ENCODE assay signal across 11 mouse cellular contexts in genomic region chr12:86556796-86557517, GRCm38 (mm10).
DNase-seq lines count a peak whose midpoint lies in the region; ATAC-seq and TF ChIP-seq lines count a peak whose summit lies in the region.
"Had no signal": no experiment of that assay in that cellular context is flagged by ENCODE, and none has a peak within 500 bp of the region (broad histone marks: within the 10 kb centered on the region; RNA-seq: fewer than 3 reads in every experiment).

No protein-coding gene starts in this region.

- H3K4me3 ChIP-seq in liver, embryonic 13.5 days (replicated peaks), result no peak overlapping the region
- H3K4me3 ChIP-seq in liver, embryonic 12.5 days, result no peak overlapping the region
- no peak overlapping the region for H3K4me3 ChIP-seq in CH12.LX (replicated peaks in 1 of 3; ENCODE audit: low read depth in 2 of 3, low read length in 2 of 3, poor library complexity in 1 of 3)
- H3K4me3 ChIP-seq: hindbrain, embryonic 15.5 days; liver, embryonic 15.5 days; neural tube, embryonic 13.5 days had no signal

- no peak overlapping the region for H3K4me2 ChIP-seq in liver, embryonic 13.5 days
- H3K4me2 ChIP-seq in liver, embryonic 12.5 days, result no peak overlapping the region
- no peak overlapping the region for H3K4me2 ChIP-seq in CH12.LX (ENCODE audit: insufficient read depth, low read depth, poor library complexity, severe bottlenecking)
- H3K4me2 ChIP-seq: hindbrain, embryonic 15.5 days; liver, embryonic 15.5 days; neural tube, embryonic 13.5 days had no signal

- TF ChIP-seq CTCF in CH12.LX (conservative IDR thresholded peaks at IDR 0.05 in 1 of 2, IDR thresholded peaks at IDR 0.05 in 1 of 2; ENCODE audit: low read depth in 2 of 2, low read length in 2 of 2), result no peak

- ATAC-seq in liver, embryonic 13.5 days (ENCODE audit: low read depth), result no peak
- no peak for ATAC-seq in liver, embryonic 12.5 days
- peak; percentile 22 to 68; a peak in 3 of 4 replicates for ATAC-seq in hematopoietic stem cell, adult 5-6 weeks (replicated peaks in 1 of 2; ENCODE audit: insufficient read depth in 1 of 2, low FRiP score in 2 of 2, low TSS enrichment in 1 of 2, low read depth in 1 of 2, poor library complexity in 2 of 2, severe bottlenecking in 2 of 2)

- TF ChIP-seq RAD21 in CH12.LX (IDR thresholded peaks at IDR 0.05; ENCODE audit: low read depth, low read length), result no peak

- DNase-seq in liver, embryonic 13.5 days, result peak; percentile 2
- peak; percentile 88 for DNase-seq in CH12.LX (ENCODE audit: extremely low read depth)
- peak; percentile 54 for DNase-seq in WW6 (ENCODE audit: low read depth, low spot score)
- no peak for DNase-seq in cerebellum, adult 8-10 months
- no peak for DNase-seq in frontal cortex, postnatal 36 days (ENCODE audit: low spot score in 2 of 2)
- DNase-seq: cerebellum, postnatal 14 days had no signal

- H3K9me3 ChIP-seq in liver, embryonic 13.5 days (replicated peaks), result no peaks in the 10 kb centered on the region
- H3K9me3 ChIP-seq in liver, embryonic 12.5 days (replicated peaks), result no peaks in the 10 kb centered on the region
- H3K9me3 ChIP-seq in CH12.LX (replicated peaks; ENCODE audit: low read length), result peaks cover 5% of the 10 kb centered on the region
- H3K9me3 ChIP-seq: hindbrain, embryonic 15.5 days; liver, embryonic 15.5 days; neural tube, embryonic 13.5 days had no signal

- no peaks in the 10 kb centered on the region for H3K36me3 ChIP-seq in liver, embryonic 13.5 days
- H3K36me3 ChIP-seq in liver, embryonic 12.5 days, result no peaks in the 10 kb centered on the region
- H3K36me3 ChIP-seq in CH12.LX (replicated peaks in 1 of 2; ENCODE audit: control insufficient read depth in 1 of 2, insufficient read depth in 1 of 2, low read length in 1 of 2), result no peaks in the 10 kb centered on the region
- H3K36me3 ChIP-seq: hindbrain, embryonic 15.5 days; liver, embryonic 15.5 days; neural tube, embryonic 13.5 days had no signal

- TF ChIP-seq POLR2A in CH12.LX (IDR thresholded peaks at IDR 0.05; ENCODE audit: low read depth, low read length), result no peak; the same call in 1 of the 2 replicates

- H3K27ac ChIP-seq in liver, embryonic 13.5 days, result no peak overlapping the region
- no peak overlapping the region for H3K27ac ChIP-seq in liver, embryonic 12.5 days
- H3K27ac ChIP-seq in CH12.LX (ENCODE audit: insufficient read depth, low read depth), result no peak overlapping the region
- H3K27ac ChIP-seq: hindbrain, embryonic 15.5 days; liver, embryonic 15.5 days; neural tube, embryonic 13.5 days had no signal

- no peak for TF ChIP-seq EP300 in CH12.LX (IDR thresholded peaks at IDR 0.05; ENCODE audit: low read length)

- no peak overlapping the region for H3K9ac ChIP-seq in liver, embryonic 13.5 days
- no peak overlapping the region for H3K9ac ChIP-seq in liver, embryonic 12.5 days
- no peak overlapping the region for H3K9ac ChIP-seq in CH12.LX (ENCODE audit: insufficient read depth, low read depth)
- H3K9ac ChIP-seq: hindbrain, embryonic 15.5 days; liver, embryonic 15.5 days; neural tube, embryonic 13.5 days had no signal

- no peaks in the 10 kb centered on the region for H3K27me3 ChIP-seq in liver, embryonic 13.5 days
- no peaks in the 10 kb centered on the region for H3K27me3 ChIP-seq in liver, embryonic 12.5 days (replicated peaks)
- peaks cover 56% of the 10 kb centered on the region for H3K27me3 ChIP-seq in CH12.LX (replicated peaks)
- H3K27me3 ChIP-seq: hindbrain, embryonic 15.5 days; liver, embryonic 15.5 days; neural tube, embryonic 13.5 days had no signal

- dilution Hi-C loops in CH12.LX (cut with MboI; ENCODE audit: extremely low pct_ligation_motif_present, extremely low pct_unique_long_range_greater_than_20kb, low sequenced_read_pairs), result no loop called here

- H3K4me1 ChIP-seq in liver, embryonic 13.5 days (replicated peaks), result no peaks in the 10 kb centered on the region
- no peaks in the 10 kb centered on the region for H3K4me1 ChIP-seq in liver, embryonic 12.5 days
- H3K4me1 ChIP-seq in CH12.LX (ENCODE audit: control insufficient read depth in 1 of 2, insufficient read depth in 2 of 2), result peaks cover 5 to 11% of the 10 kb centered on the region in 2 experiments; a peak in 3 of 4 replicates
- H3K4me1 ChIP-seq: liver, embryonic 15.5 days had no signal

- in situ Hi-C loops in CH12.LX (cut with MboI; ENCODE audit: low pct_ligation_motif_present, low pct_unique_long_range_greater_than_20kb, low sequenced_read_pairs), result no loop called here

- no peaks in the 10 kb centered on the region for H3K79me2 ChIP-seq in CH12.LX (replicated peaks; ENCODE audit: control insufficient read depth, extremely low read depth, insufficient read depth, poor library complexity, severe bottlenecking)

- WGBS in liver, embryonic 13.5 days (ENCODE audit: insufficient replicate concordance), result 15% methylated on average over 10 of the region's 10 CpGs
- WGBS in liver, embryonic 12.5 days (ENCODE audit: insufficient replicate concordance), result 15% methylated on average over 10 of the region's 10 CpGs

TF ChIP-seq in CH12.LX, 34 proteins besides CTCF, POLR2A, EP300 and RAD21:
- TF ChIP-seq SIN3A (IDR thresholded peaks at IDR 0.05; ENCODE audit: low read length), result no peak
- TF ChIP-seq TBP (conservative IDR thresholded peaks at IDR 0.05; ENCODE audit: low read depth, low read length), result peak; percentile 39; the same call in 1 of the 2 replicates
- TF ChIP-seq NELFE (IDR thresholded peaks at IDR 0.05; ENCODE audit: low read depth, low read length), result no peak; the same call in none of the 2 replicates
- TF ChIP-seq CHD1 (IDR thresholded peaks at IDR 0.05; ENCODE audit: low read depth, low read length), result no peak
- TF ChIP-seq E2F4 (IDR thresholded peaks at IDR 0.05; ENCODE audit: insufficient replicate concordance, low read depth, low read length), result no peak
- TF ChIP-seq MYC (IDR thresholded peaks at IDR 0.05; ENCODE audit: low read depth, low read length), result 0 out of 2 replicates have a peak, but pooled peaks have one; percentile 34
- no peak for TF ChIP-seq USF1 (IDR thresholded peaks at IDR 0.05; ENCODE audit: low read depth, low read length)
- TF ChIP-seq TCF12 (IDR thresholded peaks at IDR 0.05; ENCODE audit: low read depth, low read length), result no peak
- no peak for TF ChIP-seq GABPA (IDR thresholded peaks at IDR 0.05; ENCODE audit: insufficient replicate concordance, low read depth, low read length)
- TF ChIP-seq JUND (conservative IDR thresholded peaks at IDR 0.05; ENCODE audit: low read depth, low read length), result peak; percentile 60
- TF ChIP-seq HCFC1 (IDR thresholded peaks at IDR 0.05; ENCODE audit: low read depth, low read length), result peak; percentile 21; the same call in 1 of the 2 replicates
- TF ChIP-seq RCOR1 (conservative IDR thresholded peaks at IDR 0.05; ENCODE audit: low read depth, low read length), result no peak
- no peak for TF ChIP-seq CHD2 (IDR thresholded peaks at IDR 0.05; ENCODE audit: low read length)
- TF ChIP-seq PAX5 (IDR thresholded peaks at IDR 0.05; ENCODE audit: low read length), result no peak
- no peak for TF ChIP-seq SMC3 (IDR thresholded peaks at IDR 0.05; ENCODE audit: low read depth, low read length)
- TF ChIP-seq ELF1 (IDR thresholded peaks at IDR 0.05; ENCODE audit: low read depth, low read length), result peak; percentile 57
- TF ChIP-seq ZC3H11A (IDR thresholded peaks at IDR 0.05; ENCODE audit: low read depth, low read length), result no peak
- TF ChIP-seq MAX (IDR thresholded peaks at IDR 0.05; ENCODE audit: low read length), result peak; percentile 50; the same call in 1 of the 2 replicates
- no peak for TF ChIP-seq POLR2AphosphoS2 (IDR thresholded peaks at IDR 0.05; ENCODE audit: low read depth, low read length)
- TF ChIP-seq USF2 (conservative IDR thresholded peaks at IDR 0.05; ENCODE audit: low read depth, low read length), result no peak
- TF ChIP-seq ZMIZ1 (IDR thresholded peaks at IDR 0.05; ENCODE audit: low read depth, low read length), result no peak
- no peak for TF ChIP-seq IRF4 (IDR thresholded peaks at IDR 0.05; ENCODE audit: low read depth, low read length)
- TF ChIP-seq MAFK (IDR thresholded peaks at IDR 0.05; ENCODE audit: insufficient replicate concordance, low read length), result no peak
- TF ChIP-seq ETS1 (conservative IDR thresholded peaks at IDR 0.05; ENCODE audit: low read depth, low read length), result no peak; the same call in 1 of the 2 replicates
- TF ChIP-seq JUN (IDR thresholded peaks at IDR 0.05; ENCODE audit: insufficient read depth, low read depth, low read length), result peak; percentile 66; the same call in 1 of the 2 replicates
- no peak for TF ChIP-seq ZNF384 (IDR thresholded peaks at IDR 0.05; ENCODE audit: low read depth, low read length)
- 0 out of 2 replicates have a peak, but pooled peaks have one; percentile 42 for TF ChIP-seq MEF2A (IDR thresholded peaks at IDR 0.05; ENCODE audit: borderline replicate concordance, low read depth, low read length)
- TF ChIP-seq NRF1 (IDR thresholded peaks at IDR 0.05; ENCODE audit: low read depth, low read length), result no peak
- no peak for TF ChIP-seq KAT2A (IDR thresholded peaks at IDR 0.05; ENCODE audit: insufficient replicate concordance, low read length)
- TF ChIP-seq UBTF (IDR thresholded peaks at IDR 0.05; ENCODE audit: low read depth, low read length), result no peak
- no peak for TF ChIP-seq MAZ (IDR thresholded peaks at IDR 0.05; ENCODE audit: low read depth, low read length)
- no peak for TF ChIP-seq ZKSCAN1 (IDR thresholded peaks at IDR 0.05; ENCODE audit: borderline replicate concordance, low read depth, low read length)
- TF ChIP-seq BHLHE40 (IDR thresholded peaks at IDR 0.05; ENCODE audit: low read depth, low read length), result no peak
- TF ChIP-seq MXI1 (IDR thresholded peaks at IDR 0.05; ENCODE audit: low read depth, low read length), result no peak

Comparison
In these comparisons a context has a peak if more than half of its experiments do, and no peak if none do; other contexts are left out.
1. ATAC-seq: peak in hematopoietic stem cell, adult 5-6 weeks (2 of 2); none in liver, embryonic 13.5 days (single experiment) and liver, embryonic 12.5 days (single experiment).
2. DNase-seq: peak in liver, embryonic 13.5 days (single experiment), CH12.LX (single experiment) and WW6 (single experiment); none in cerebellum, adult 8-10 months (single experiment) and frontal cortex, postnatal 36 days (0 of 2).